Mouse (Mus musculus): ENCODE results near the gene Dmap1.

- TF ChIP-seq BHLHE40 (IDR thresholded peaks at IDR 0.05; ENCODE audit: low read depth, low read length) (no peak), ZC3H11A (IDR thresholded peaks at IDR 0.05; ENCODE audit: low read depth, low read length) (no peak), POLR2A (IDR thresholded peaks at IDR 0.05; ENCODE audit: low read depth, low read length) (no peak), EP300 (IDR thresholded peaks at IDR 0.05; ENCODE audit: low read length) (no peak), CHD2 (IDR thresholded peaks at IDR 0.05; ENCODE audit: low read length) (no peak), CTCF (conservative IDR thresholded peaks at IDR 0.05 in 1 of 2, IDR thresholded peaks at IDR 0.05 in 1 of 2; ENCODE audit: low read depth in 2 of 2, low read length in 2 of 2) (no peak), KAT2A (IDR thresholded peaks at IDR 0.05; ENCODE audit: insufficient replicate concordance, low read length) (no peak), USF2 (conservative IDR thresholded peaks at IDR 0.05; ENCODE audit: low read depth, low read length) (no peak), JUN (IDR thresholded peaks at IDR 0.05; ENCODE audit: insufficient read depth, low read depth, low read length) (no peak)
These were observed 10.0 kb downstream of the Dmap1 start for GRCm38 (mm10) chr4:117672042-117672441.
